Mouse (Mus musculus) stomach, adult 2 months (tissue): ENCODE measurements around the gene Slc5a10. TPM values are rescaled to one million over a fixed set of nuclear protein-coding genes. Genes with fewer than 3 reads are reported as not detected.

Source experiments
- polyA plus RNA-seq: library from polyadenylated mRNA; depleted of rRNA; stranded (reverse); fragments of >200 nt; gene quantifications from 2 replicates; pipeline ENCODE4 v1.2.3, GENCODE M21; 2012; rRNA removed

Slc5a10 gene
- 0.03 and 0.06 TPM in 2 replicates for polyA plus RNA-seq

GRCm38 (mm10) chr11:61720636-61721035, at the start of gene Slc5a10:
Slc5a10 (minus strand) TSS chr11:61720826.

DNA sequence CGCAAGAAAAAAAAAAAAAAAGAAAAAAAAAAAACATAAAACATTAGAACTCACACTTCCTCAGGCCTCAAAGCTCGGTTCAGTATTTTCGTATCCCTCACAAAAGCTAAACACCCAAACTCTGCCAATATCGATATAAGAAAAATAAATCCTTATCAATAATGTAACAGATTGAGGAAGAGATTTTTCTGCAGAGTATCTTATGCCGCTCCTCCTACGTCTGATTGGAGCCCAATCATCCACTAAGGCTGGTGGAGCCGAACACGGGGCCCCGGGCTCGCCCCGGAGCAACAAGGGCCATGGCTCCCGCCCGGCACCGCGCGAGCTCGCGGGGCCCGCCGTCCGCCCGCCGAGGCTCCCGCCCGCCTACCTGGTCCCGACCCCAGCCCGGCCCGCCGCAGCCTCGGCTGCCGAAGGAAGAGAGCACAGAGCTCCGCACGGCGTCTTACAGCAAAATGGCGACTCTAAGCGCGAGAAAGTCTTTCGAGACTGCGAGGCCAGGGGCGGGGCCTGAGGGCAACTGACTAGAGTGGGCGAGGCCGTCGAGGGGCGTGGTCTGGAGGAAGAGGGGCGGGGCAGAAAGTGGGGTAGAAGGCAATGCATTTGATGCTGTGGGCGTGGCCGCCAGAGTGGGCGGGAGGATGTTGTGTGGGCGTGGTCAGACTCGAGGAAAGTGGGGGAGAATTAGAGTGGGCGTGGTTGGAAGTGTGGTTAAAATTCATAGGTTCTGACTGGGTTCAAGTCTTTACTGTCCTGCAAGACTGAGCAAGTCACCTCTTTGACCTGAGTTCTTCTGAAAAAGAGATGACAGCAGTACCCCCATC, 41.2 kb upstream of the Slc5a10 start, which contains the start of gene Prpsap2:
Prpsap2 (minus strand) TSS at position 505 of the 824 bp plus-strand sequence.

GRCm38 (mm10) chr11:61683907-61684731, 36.5 kb downstream of the Slc5a10 start, which contains the start of gene Fam83g:
Fam83g (plus strand) TSS chr11:61684091.

DNA sequence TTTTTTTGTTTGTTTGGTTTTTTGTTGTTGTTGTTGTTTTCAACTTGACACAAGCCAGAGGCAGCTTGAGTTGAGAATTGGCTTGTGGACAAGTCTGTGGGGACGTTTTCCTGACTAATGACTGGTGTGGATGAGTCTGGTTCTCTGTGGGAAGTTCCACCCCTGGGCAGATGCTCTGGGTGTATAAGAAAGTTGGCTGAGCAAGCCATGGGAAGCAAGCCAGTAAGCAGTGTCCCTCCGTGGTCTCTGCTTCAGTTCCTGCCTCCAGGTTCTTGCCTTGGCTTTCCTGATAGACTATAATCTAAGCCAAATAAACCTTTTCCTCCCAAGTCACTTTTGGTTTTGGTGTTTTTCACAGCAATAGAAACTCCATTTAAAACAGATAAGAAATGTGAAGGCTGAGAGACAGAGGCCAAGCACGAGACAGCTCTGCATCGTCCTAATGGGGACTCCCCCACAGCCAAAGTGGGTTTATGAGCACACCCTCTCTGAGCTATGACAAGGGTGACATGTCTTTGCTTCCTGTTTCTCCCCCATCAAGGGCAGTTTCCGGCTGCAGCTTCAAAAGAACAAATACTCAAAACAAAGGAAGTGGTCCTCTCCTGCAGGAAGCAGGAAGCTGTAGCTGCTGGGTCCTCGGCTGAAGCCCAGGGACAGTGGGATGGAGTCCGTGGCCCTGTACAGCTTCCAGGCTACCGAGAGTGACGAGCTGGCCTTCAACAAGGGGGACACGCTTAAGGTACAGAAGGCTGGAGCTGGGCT, 67.8 kb downstream of the Slc5a10 start, which contains the start of gene Grap:
Grap (plus strand) TSS at position 580 of the 762 bp plus-strand sequence.

Other genes with a start within 250 kb of the Slc5a10 start
- gene Mfap4, start 235.4 kb downstream of the Slc5a10 start, polyA plus RNA-seq = 126 and 140 TPM in 2 replicates
- gene Mapk7, start 226.4 kb downstream of the Slc5a10 start, polyA plus RNA-seq = 13.8 and 18.3 TPM in 2 replicates
- 11.1 and 12.3 TPM in 2 replicates for gene B9d1, start 215.7 kb downstream of the Slc5a10 start, polyA plus RNA-seq
- 10.7 and 10.8 TPM in 2 replicates for gene Epn2, start 141.1 kb downstream of the Slc5a10 start, polyA plus RNA-seq
- gene Grap, start 67.6 kb downstream of the Slc5a10 start, polyA plus RNA-seq = 1.9 and 2.5 TPM in 2 replicates
- gene Fam83g, start 36.7 kb downstream of the Slc5a10 start, polyA plus RNA-seq = 8.9 and 10.3 TPM in 2 replicates
- gene Prpsap2, start 41.3 kb upstream of the Slc5a10 start, polyA plus RNA-seq = 3.6 and 3.8 TPM in 2 replicates
- gene Ulk2, start 134.2 kb upstream of the Slc5a10 start, polyA plus RNA-seq = 8.9 and 9.5 TPM in 2 replicates
- 3.6 and 5.2 TPM in 2 replicates for gene Akap10, start 209.4 kb upstream of the Slc5a10 start, polyA plus RNA-seq
- 0.84 and 0.92 TPM in 2 replicates for gene Specc1, start 235.9 kb upstream of the Slc5a10 start, polyA plus RNA-seq